7 mouse cellular contexts compared by ENCODE assay signal in genomic region chr14:48295815-48296271, GRCm38 (mm10).
DNase-seq lines count a peak whose midpoint lies in the region; ATAC-seq and TF ChIP-seq lines count a peak whose summit lies in the region.

No protein-coding gene starts in this region.

- H3K27ac ChIP-seq in limb, embryonic 12.5 days = peak overlapping the region; percentile 29; the same call in 1 of the 2 replicates
- no peak overlapping the region for H3K27ac ChIP-seq in limb, embryonic 10.5 days
- no peak overlapping the region; the same call in 1 of the 2 replicates for H3K27ac ChIP-seq in hindbrain, postnatal 0 days

- H3K4me1 ChIP-seq in limb, embryonic 12.5 days (replicated peaks) = peaks cover 8% of the 10 kb centered on the region
- peaks cover 7% of the 10 kb centered on the region for H3K4me1 ChIP-seq in limb, embryonic 10.5 days
- H3K4me1 ChIP-seq in hindbrain, postnatal 0 days (ENCODE audit: insufficient read depth, low read length) = peaks cover 4% of the 10 kb centered on the region; the same call in 1 of the 2 replicates

- H3K9ac ChIP-seq in limb, embryonic 12.5 days (replicated peaks) = no peak overlapping the region
- no peak overlapping the region for H3K9ac ChIP-seq in hindbrain, postnatal 0 days (replicated peaks; ENCODE audit: low read length)

- H3K4me3 ChIP-seq in limb, embryonic 12.5 days (replicated peaks) = no peak overlapping the region
- H3K4me3 ChIP-seq in limb, embryonic 10.5 days = no peak overlapping the region
- no peak overlapping the region for H3K4me3 ChIP-seq in hindbrain, postnatal 0 days (ENCODE audit: low read length)

- ATAC-seq in limb, embryonic 12.5 days (ENCODE audit: insufficient number of reproducible peaks, insufficient read depth, low FRiP score, low TSS enrichment, low read depth) = no peak
- peak; percentile 94 to 97 for ATAC-seq in hematopoietic stem cell, adult 5-6 weeks (replicated peaks in 1 of 2; ENCODE audit: insufficient read depth in 1 of 2, low FRiP score in 2 of 2, low TSS enrichment in 1 of 2, low read depth in 1 of 2, poor library complexity in 2 of 2, severe bottlenecking in 2 of 2)
- ATAC-seq in hindbrain, postnatal 0 days = no peak

- H3K9me3 ChIP-seq in limb, embryonic 12.5 days = peaks cover 7% of the 10 kb centered on the region; the same call in 1 of the 2 replicates
- H3K9me3 ChIP-seq in limb, embryonic 10.5 days (replicated peaks) = no peaks in the 10 kb centered on the region
- H3K9me3 ChIP-seq in hindbrain, postnatal 0 days (ENCODE audit: low read length) = no peaks in the 10 kb centered on the region

- H3K27me3 ChIP-seq in limb, embryonic 12.5 days = no peaks in the 10 kb centered on the region
- H3K27me3 ChIP-seq in limb, embryonic 10.5 days (ENCODE audit: low read depth, poor library complexity, severe bottlenecking) = no peaks in the 10 kb centered on the region
- no peaks in the 10 kb centered on the region for H3K27me3 ChIP-seq in hindbrain, postnatal 0 days (ENCODE audit: insufficient read depth, low read length)

- TF ChIP-seq CTCF in hindbrain, postnatal 0 days (IDR thresholded peaks at IDR 0.05; ENCODE audit: low read depth) = no peak

- WGBS in limb, embryonic 12.5 days = 12% methylated on average over 7 of the region's 7 CpGs
- WGBS in limb, embryonic 10.5 days = 23% methylated on average over 7 of the region's 7 CpGs
- 33% methylated on average over 7 of the region's 7 CpGs for WGBS in hindbrain, postnatal 0 days

- no peaks in the 10 kb centered on the region for H3K36me3 ChIP-seq in limb, embryonic 12.5 days
- H3K36me3 ChIP-seq in limb, embryonic 10.5 days = no peaks in the 10 kb centered on the region
- H3K36me3 ChIP-seq in hindbrain, postnatal 0 days (ENCODE audit: insufficient read depth, low read length) = no peaks in the 10 kb centered on the region

- DNase-seq in limb, embryonic 10.5 days (ENCODE audit: low spot score) = no peak
- peak; percentile 84 for DNase-seq in fibroblast of lung, adult 2 months (ENCODE audit: low read depth)
- DNase-seq in skeletal muscle tissue, adult 2 months (ENCODE audit: low read depth, low spot score) = peak; percentile 32
- no peak for DNase-seq in adrenal gland, postnatal 10 days
- no peak for DNase-seq in hindbrain, postnatal 0 days (ENCODE audit: low spot score)

- 0 out of 2 replicates have a peak overlapping the region, but pooled peaks have one; percentile 10 for H3K4me2 ChIP-seq in limb, embryonic 12.5 days
- no peak overlapping the region for H3K4me2 ChIP-seq in hindbrain, postnatal 0 days (ENCODE audit: low read depth, low read length)

Comparison
In these comparisons a context has a peak if more than half of its experiments do, and no peak if none do; other contexts are left out.
1. ATAC-seq: peak in hematopoietic stem cell, adult 5-6 weeks (2 of 2); none in limb, embryonic 12.5 days (single experiment) and hindbrain, postnatal 0 days (single experiment).
2. DNase-seq: peak in fibroblast of lung, adult 2 months (single experiment) and skeletal muscle tissue, adult 2 months (single experiment); none in limb, embryonic 10.5 days (single experiment), adrenal gland, postnatal 10 days (single experiment) and hindbrain, postnatal 0 days (single experiment).